Comparison of ENCODE assay signal across 25 mouse cellular contexts in the genomic region with DNA sequence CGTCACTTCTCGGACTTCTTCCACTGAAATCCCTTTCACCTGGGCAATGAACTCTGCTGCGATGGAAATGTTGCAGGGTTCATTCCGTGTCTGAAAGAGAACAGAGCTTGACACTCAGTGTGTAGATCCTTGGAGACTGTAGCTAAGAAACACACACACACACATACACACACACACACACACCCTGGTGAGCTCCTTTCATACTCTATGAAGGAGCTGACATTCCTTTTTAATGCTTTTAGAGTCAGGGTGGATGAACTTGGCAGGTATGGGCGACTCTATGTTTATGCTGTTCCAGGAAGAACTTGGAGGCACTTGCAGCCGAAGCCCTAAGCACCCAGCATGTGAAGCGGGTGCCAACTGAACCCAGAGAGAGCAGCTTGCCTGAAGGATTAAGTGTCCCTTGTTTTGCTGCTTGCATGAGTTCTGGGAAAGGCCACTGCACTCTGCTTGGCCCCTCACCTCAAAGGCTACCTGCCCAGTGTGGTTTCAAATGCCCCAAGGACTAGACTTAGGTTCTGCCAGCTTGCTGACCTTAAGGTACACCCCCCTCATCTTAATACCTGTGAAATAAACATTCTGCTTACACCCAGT. TPM values are rescaled to one million over a fixed set of nuclear protein-coding genes. Genes with fewer than 3 reads are reported as not detected.
DNase-seq lines count a peak whose midpoint lies in the region; ATAC-seq and TF ChIP-seq lines count a peak whose summit lies in the region.
"Had no signal": no experiment of that assay in that cellular context is flagged by ENCODE, and none has a peak within 500 bp of the region (broad histone marks: within the 10 kb centered on the region; RNA-seq: fewer than 3 reads in every experiment).

No protein-coding gene starts in this region.

- 60% methylated on average over 7 of the region's 7 CpGs for WGBS in hindbrain, postnatal 0 days
- 71% methylated on average over 7 of the region's 7 CpGs for WGBS in hindbrain, embryonic 13.5 days
- WGBS in midbrain, postnatal 0 days = 59% methylated on average over 7 of the region's 7 CpGs
- 78% methylated on average over 7 of the region's 7 CpGs for WGBS in midbrain, embryonic 10.5 days
- 69% methylated on average over 7 of the region's 7 CpGs for WGBS in forebrain, embryonic 16.5 days

- no peak for TF ChIP-seq CTCF in hindbrain, postnatal 0 days (IDR thresholded peaks at IDR 0.05; ENCODE audit: low read depth)
- TF ChIP-seq CTCF in midbrain, postnatal 0 days (IDR thresholded peaks at IDR 0.05) = no peak

- H3K4me1 ChIP-seq in hindbrain, postnatal 0 days (ENCODE audit: insufficient read depth, low read length) = no peaks in the 10 kb centered on the region
- H3K4me1 ChIP-seq in hindbrain, embryonic 13.5 days (replicated peaks) = no peaks in the 10 kb centered on the region
- H3K4me1 ChIP-seq in midbrain, postnatal 0 days (ENCODE audit: insufficient read depth, low read length) = no peaks in the 10 kb centered on the region
- no peaks in the 10 kb centered on the region for H3K4me1 ChIP-seq in midbrain, embryonic 10.5 days
- H3K4me1 ChIP-seq in forebrain, embryonic 16.5 days (replicated peaks; ENCODE audit: control insufficient read depth, insufficient read depth, low read length) = no peaks in the 10 kb centered on the region
- H3K4me1 ChIP-seq: embryonic facial prominence, embryonic 15.5 days; forebrain, embryonic 10.5 days; heart, embryonic 15.5 days; limb, embryonic 15.5 days; midbrain, embryonic 12.5 days; neural tube, embryonic 13.5 days had no signal

- DNase-seq in hindbrain, postnatal 0 days (ENCODE audit: low spot score) = peak; percentile 11
- DNase-seq in midbrain, postnatal 0 days (ENCODE audit: low spot score) = peak; percentile 12
- no peak for DNase-seq in midbrain, embryonic 10.5 days (ENCODE audit: low spot score)
- DNase-seq in gastrocnemius, postnatal 14 days = peak; percentile 69
- no peak for DNase-seq in cerebellum, postnatal 4 days (ENCODE audit: low spot score in 2 of 2)
- DNase-seq: adrenal gland, adult 8-10 months; cerebellum, adult 11-12 months; cerebellum, postnatal 25 days; heart, adult 18-20 months; heart, postnatal 4 days; right cerebral cortex, adult 18-20 months; thymus, postnatal 36 days had no signal

- intact Hi-C loops in gastrocnemius, postnatal 14 days (cut with DNase I; ENCODE audit: low total_unique reads) = no loop called here

- H3K36me3 ChIP-seq in hindbrain, postnatal 0 days (ENCODE audit: insufficient read depth, low read length) = no peaks in the 10 kb centered on the region
- no peaks in the 10 kb centered on the region for H3K36me3 ChIP-seq in hindbrain, embryonic 13.5 days
- H3K36me3 ChIP-seq in midbrain, postnatal 0 days (ENCODE audit: insufficient read depth, low read length) = no peaks in the 10 kb centered on the region
- H3K36me3 ChIP-seq in midbrain, embryonic 10.5 days = no peaks in the 10 kb centered on the region
- no peaks in the 10 kb centered on the region for H3K36me3 ChIP-seq in forebrain, embryonic 16.5 days (ENCODE audit: control insufficient read depth, insufficient read depth)
- H3K36me3 ChIP-seq: embryonic facial prominence, embryonic 15.5 days; forebrain, embryonic 10.5 days; heart, embryonic 15.5 days; limb, embryonic 15.5 days; liver, embryonic 15.5 days; midbrain, embryonic 12.5 days; neural tube, embryonic 13.5 days had no signal

- H3K27ac ChIP-seq in hindbrain, postnatal 0 days = no peak overlapping the region
- no peak overlapping the region for H3K27ac ChIP-seq in hindbrain, embryonic 13.5 days
- no peak overlapping the region for H3K27ac ChIP-seq in midbrain, postnatal 0 days (ENCODE audit: low read depth, low read length)
- no peak overlapping the region for H3K27ac ChIP-seq in midbrain, embryonic 10.5 days (replicated peaks)
- H3K27ac ChIP-seq in forebrain, embryonic 16.5 days (ENCODE audit: low read length) = no peak overlapping the region
- H3K27ac ChIP-seq: embryonic facial prominence, embryonic 15.5 days; forebrain, embryonic 10.5 days; heart, embryonic 15.5 days; limb, embryonic 15.5 days; liver, embryonic 15.5 days; midbrain, embryonic 12.5 days; neural tube, embryonic 13.5 days had no signal

- H3K9me3 ChIP-seq in hindbrain, postnatal 0 days (ENCODE audit: low read length) = no peaks in the 10 kb centered on the region
- no peaks in the 10 kb centered on the region for H3K9me3 ChIP-seq in hindbrain, embryonic 13.5 days
- H3K9me3 ChIP-seq in midbrain, postnatal 0 days (ENCODE audit: low read length) = no peaks in the 10 kb centered on the region
- no peaks in the 10 kb centered on the region for H3K9me3 ChIP-seq in midbrain, embryonic 10.5 days (replicated peaks)
- no peaks in the 10 kb centered on the region for H3K9me3 ChIP-seq in forebrain, embryonic 16.5 days (ENCODE audit: control insufficient read depth, low read length)
- H3K9me3 ChIP-seq: embryonic facial prominence, embryonic 15.5 days; forebrain, embryonic 10.5 days; heart, embryonic 15.5 days; limb, embryonic 15.5 days; liver, embryonic 15.5 days; midbrain, embryonic 12.5 days; neural tube, embryonic 13.5 days had no signal

- H3K9ac ChIP-seq in hindbrain, postnatal 0 days (replicated peaks; ENCODE audit: low read length) = no peak overlapping the region
- H3K9ac ChIP-seq in hindbrain, embryonic 13.5 days = no peak overlapping the region
- no peak overlapping the region for H3K9ac ChIP-seq in midbrain, postnatal 0 days (replicated peaks; ENCODE audit: low read length, poor library complexity, severe bottlenecking)
- no peak overlapping the region for H3K9ac ChIP-seq in forebrain, embryonic 16.5 days (replicated peaks; ENCODE audit: low read depth, low read length)
- H3K9ac ChIP-seq: embryonic facial prominence, embryonic 15.5 days; heart, embryonic 15.5 days; limb, embryonic 15.5 days; liver, embryonic 15.5 days; midbrain, embryonic 12.5 days; neural tube, embryonic 13.5 days had no signal

- no peak overlapping the region for H3K4me2 ChIP-seq in hindbrain, postnatal 0 days (ENCODE audit: low read depth, low read length)
- H3K4me2 ChIP-seq in hindbrain, embryonic 13.5 days = no peak overlapping the region
- no peak overlapping the region for H3K4me2 ChIP-seq in midbrain, postnatal 0 days (ENCODE audit: low read depth, low read length, poor library complexity, severe bottlenecking)
- no peak overlapping the region for H3K4me2 ChIP-seq in forebrain, embryonic 16.5 days (ENCODE audit: low read length)
- H3K4me2 ChIP-seq: embryonic facial prominence, embryonic 15.5 days; heart, embryonic 15.5 days; limb, embryonic 15.5 days; liver, embryonic 15.5 days; midbrain, embryonic 12.5 days; neural tube, embryonic 13.5 days had no signal

- H3K4me3 ChIP-seq in hindbrain, postnatal 0 days (ENCODE audit: low read length) = no peak overlapping the region
- H3K4me3 ChIP-seq in hindbrain, embryonic 13.5 days = no peak overlapping the region
- H3K4me3 ChIP-seq in midbrain, postnatal 0 days (ENCODE audit: low read depth, low read length) = no peak overlapping the region
- no peak overlapping the region for H3K4me3 ChIP-seq in midbrain, embryonic 10.5 days
- no peak overlapping the region for H3K4me3 ChIP-seq in forebrain, embryonic 16.5 days (replicated peaks; ENCODE audit: low read length)
- H3K4me3 ChIP-seq: embryonic facial prominence, embryonic 15.5 days; forebrain, embryonic 10.5 days; heart, embryonic 15.5 days; limb, embryonic 15.5 days; liver, embryonic 15.5 days; midbrain, embryonic 12.5 days; neural tube, embryonic 13.5 days had no signal

- H3K27me3 ChIP-seq in hindbrain, postnatal 0 days (ENCODE audit: insufficient read depth, low read length) = no peaks in the 10 kb centered on the region
- no peaks in the 10 kb centered on the region for H3K27me3 ChIP-seq in hindbrain, embryonic 13.5 days
- no peaks in the 10 kb centered on the region for H3K27me3 ChIP-seq in midbrain, postnatal 0 days (ENCODE audit: insufficient read depth, low read length)
- H3K27me3 ChIP-seq in midbrain, embryonic 10.5 days (ENCODE audit: low read depth, poor library complexity, severe bottlenecking) = no peaks in the 10 kb centered on the region
- no peaks in the 10 kb centered on the region for H3K27me3 ChIP-seq in forebrain, embryonic 16.5 days (replicated peaks; ENCODE audit: control insufficient read depth, insufficient read depth, low read length)
- H3K27me3 ChIP-seq: embryonic facial prominence, embryonic 15.5 days; heart, embryonic 15.5 days; limb, embryonic 15.5 days; liver, embryonic 15.5 days; midbrain, embryonic 12.5 days; neural tube, embryonic 13.5 days had no signal

- peak; percentile 53; the same call in 1 of the 2 replicates for ATAC-seq in hindbrain, postnatal 0 days
- no peak for ATAC-seq in hindbrain, embryonic 13.5 days (ENCODE audit: low FRiP score)
- no peak for ATAC-seq in midbrain, postnatal 0 days (ENCODE audit: low FRiP score)
- ATAC-seq in forebrain, embryonic 16.5 days = no peak
- ATAC-seq: lung, postnatal 0 days had no signal

RNA-seq across cellular contexts. Expression of a gene that starts 9.9 kb away (rescaled TPM):
- not detected in 2 replicates for total RNA-seq in hindbrain, postnatal 0 days (2014; rRNA removed)
- not detected in 2 replicates for polyA plus RNA-seq in hindbrain, postnatal 0 days (2015; fragmentation: Nextera tagmentation; extraction: Ambion mirVana)
- polyA plus RNA-seq in hindbrain, embryonic 13.5 days (2015; fragmentation: Nextera tagmentation; extraction: Ambion mirVana) = not detected in 2 replicates
- total RNA-seq in midbrain, postnatal 0 days (2014; rRNA removed) = not detected in 2 replicates
- polyA plus RNA-seq in midbrain, postnatal 0 days (2015; fragmentation: Nextera tagmentation; extraction: Ambion mirVana) = not detected in 2 replicates
- not detected in 2 replicates for polyA plus RNA-seq in midbrain, embryonic 10.5 days (2016; fragmentation: Nextera tagmentation; extraction: Ambion mirVana)
- not detected for total RNA-seq in gastrocnemius, postnatal 14 days (2021)
- not detected in 2 replicates for polyA plus RNA-seq in forebrain, embryonic 16.5 days (2015; fragmentation: Nextera tagmentation; extraction: Ambion mirVana)
- total RNA-seq: adrenal gland, adult 8-10 months; heart, adult 18-20 months; heart, postnatal 4 days; layer of hippocampus, adult 18-20 months; left cerebral cortex, postnatal 25 days had no signal
- polyA plus RNA-seq: embryonic facial prominence, embryonic 15.5 days; forebrain, embryonic 10.5 days; heart, embryonic 15.5 days; intestine, embryonic 14.5 days; limb, embryonic 15.5 days; liver, embryonic 15.5 days; lung, postnatal 0 days; midbrain, embryonic 12.5 days; neural tube, embryonic 13.5 days had no signal

RNA-seq across cellular contexts. Expression of a gene that starts 16.4 kb away (rescaled TPM):
- 9.1 and 14.8 TPM in 2 replicates for total RNA-seq in hindbrain, postnatal 0 days (2014; rRNA removed)
- 15.6 and 18.0 TPM in 2 replicates for polyA plus RNA-seq in hindbrain, postnatal 0 days (2015; fragmentation: Nextera tagmentation; extraction: Ambion mirVana)
- polyA plus RNA-seq in hindbrain, embryonic 13.5 days (2015; fragmentation: Nextera tagmentation; extraction: Ambion mirVana) = 14.1 and 14.5 TPM in 2 replicates
- 21.5 and 39.0 TPM in 2 replicates for total RNA-seq in midbrain, postnatal 0 days (2014; rRNA removed)
- 12.8 and 14.7 TPM in 2 replicates for polyA plus RNA-seq in midbrain, postnatal 0 days (2015; fragmentation: Nextera tagmentation; extraction: Ambion mirVana)
- 10.4 and 11.1 TPM in 2 replicates for polyA plus RNA-seq in midbrain, embryonic 10.5 days (2016; fragmentation: Nextera tagmentation; extraction: Ambion mirVana)
- 10 to 100 TPM; 12.2 to 17.0 TPM for total RNA-seq in gastrocnemius, postnatal 14 days (2021)
- polyA plus RNA-seq in forebrain, embryonic 16.5 days (2015; fragmentation: Nextera tagmentation; extraction: Ambion mirVana) = 12.9 and 13.2 TPM in 2 replicates

RNA-seq across cellular contexts. Expression of a gene that starts 16.5 kb away (rescaled TPM):
- 1.2 and 2.7 TPM in 2 replicates for total RNA-seq in hindbrain, postnatal 0 days (2014; rRNA removed)
- 3.2 and 4.4 TPM in 2 replicates for polyA plus RNA-seq in hindbrain, postnatal 0 days (2015; fragmentation: Nextera tagmentation; extraction: Ambion mirVana)
- polyA plus RNA-seq in hindbrain, embryonic 13.5 days (2015; fragmentation: Nextera tagmentation; extraction: Ambion mirVana) = 5.0 and 5.7 TPM in 2 replicates
- total RNA-seq in midbrain, postnatal 0 days (2014; rRNA removed) = 1.6 and 1.9 TPM in 2 replicates
- polyA plus RNA-seq in midbrain, postnatal 0 days (2015; fragmentation: Nextera tagmentation; extraction: Ambion mirVana) = 1.8 and 1.9 TPM in 2 replicates
- 34.9 and 35.9 TPM in 2 replicates for polyA plus RNA-seq in midbrain, embryonic 10.5 days (2016; fragmentation: Nextera tagmentation; extraction: Ambion mirVana)
- 1 to 10 TPM in 1 of 2 experiments, under 1 TPM in 1; 0.66 to 1.1 TPM for total RNA-seq in gastrocnemius, postnatal 14 days (2021)
- 7.3 and 8.2 TPM in 2 replicates for polyA plus RNA-seq in forebrain, embryonic 16.5 days (2015; fragmentation: Nextera tagmentation; extraction: Ambion mirVana)

RNA-seq across cellular contexts. Expression of a gene that starts 20.4 kb away (rescaled TPM):
- total RNA-seq in hindbrain, postnatal 0 days (2014; rRNA removed) = 27.6 and 44.9 TPM in 2 replicates
- 7.3 and 7.4 TPM in 2 replicates for polyA plus RNA-seq in hindbrain, postnatal 0 days (2015; fragmentation: Nextera tagmentation; extraction: Ambion mirVana)
- polyA plus RNA-seq in hindbrain, embryonic 13.5 days (2015; fragmentation: Nextera tagmentation; extraction: Ambion mirVana) = 5.6 and 8.3 TPM in 2 replicates
- total RNA-seq in midbrain, postnatal 0 days (2014; rRNA removed) = 32.3 and 36.9 TPM in 2 replicates
- polyA plus RNA-seq in midbrain, postnatal 0 days (2015; fragmentation: Nextera tagmentation; extraction: Ambion mirVana) = 8.2 and 9.2 TPM in 2 replicates
- polyA plus RNA-seq in midbrain, embryonic 10.5 days (2016; fragmentation: Nextera tagmentation; extraction: Ambion mirVana) = 8.3 and 8.6 TPM in 2 replicates
- 10 to 100 TPM in 1 of 2 experiments, 1 to 10 TPM in 1; 9.3 to 14.5 TPM for total RNA-seq in gastrocnemius, postnatal 14 days (2021)
- 7.2 and 8.8 TPM in 2 replicates for polyA plus RNA-seq in forebrain, embryonic 16.5 days (2015; fragmentation: Nextera tagmentation; extraction: Ambion mirVana)

RNA-seq across cellular contexts. Expression of a gene that starts 51.3 kb away (rescaled TPM):
- 1.0 and 4.7 TPM in 2 replicates for total RNA-seq in hindbrain, postnatal 0 days (2014; rRNA removed)
- 4.0 and 4.1 TPM in 2 replicates for polyA plus RNA-seq in hindbrain, postnatal 0 days (2015; fragmentation: Nextera tagmentation; extraction: Ambion mirVana)
- 1.4 and 2.5 TPM in 2 replicates for polyA plus RNA-seq in hindbrain, embryonic 13.5 days (2015; fragmentation: Nextera tagmentation; extraction: Ambion mirVana)
- total RNA-seq in midbrain, postnatal 0 days (2014; rRNA removed) = 1.3 and 4.9 TPM in 2 replicates
- polyA plus RNA-seq in midbrain, postnatal 0 days (2015; fragmentation: Nextera tagmentation; extraction: Ambion mirVana) = 1.3 and 1.6 TPM in 2 replicates
- 3.7 and 4.1 TPM in 2 replicates for polyA plus RNA-seq in midbrain, embryonic 10.5 days (2016; fragmentation: Nextera tagmentation; extraction: Ambion mirVana)
- total RNA-seq in gastrocnemius, postnatal 14 days (2021) = under 1 TPM in 1 of 2 experiments, not detected in 1; 0.53 TPM
- polyA plus RNA-seq in forebrain, embryonic 16.5 days (2015; fragmentation: Nextera tagmentation; extraction: Ambion mirVana) = 0.75 and 2.0 TPM in 2 replicates

Comparison
In these comparisons a context has a peak if more than half of its experiments do, and no peak if none do; other contexts are left out.
1. DNase-seq: peak in hindbrain, postnatal 0 days (single experiment), midbrain, postnatal 0 days (single experiment) and gastrocnemius, postnatal 14 days (single experiment); none in midbrain, embryonic 10.5 days (single experiment) and cerebellum, postnatal 4 days (0 of 2).